Mouse (Mus musculus) gastrocnemius, postnatal 14 days (tissue): ENCODE data around the gene Mul1. TPM values are rescaled to one million over a fixed set of nuclear protein-coding genes. Genes with fewer than 3 reads are reported as not detected.

Experiments
- DNase-seq: peaks from one replicate; pipeline ENCODE4 v3.0.0; 2021; ENCODE audit warnings: mixed read lengths
- intact Hi-C: fragments of 180-260 bp; cut with DNase I; formaldehyde crosslinking; loops from one replicate; pipeline ENCODE4 v1.15.1; 2025; ENCODE audit warnings: low total_unique reads
- total RNA-seq, 2 experiments: library from RNA; stranded (reverse); gene quantifications; 2 replicates each; pipeline ENCODE4 v1.2.3; 2021

Mul1 gene
- total RNA-seq, 2 experiments from 2014 or later: 31.1 to 34.2 TPM

DNA sequence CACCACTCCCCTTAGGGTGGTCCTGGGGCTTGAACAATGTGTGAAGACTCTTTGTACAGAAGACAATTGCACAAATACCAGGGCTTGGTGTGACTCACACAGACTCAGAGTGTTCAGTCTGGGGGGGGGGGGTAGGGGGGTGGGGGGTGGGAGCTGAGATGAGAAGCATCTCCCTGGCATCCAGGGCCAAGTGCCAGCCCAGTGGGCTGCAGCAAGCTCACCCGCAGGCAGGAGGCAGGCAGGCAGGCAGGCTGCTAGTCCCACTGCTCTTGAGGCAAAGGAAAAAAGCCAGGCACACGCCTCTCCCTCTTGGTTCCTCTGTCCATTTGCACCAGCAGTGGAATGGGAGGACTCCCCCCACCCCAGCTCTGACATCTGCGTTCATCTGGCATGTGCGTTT is 56.6 kb downstream of the Mul1 start:
- intact Hi-C loops: no loop called here
- no peak for DNase-seq

Other genes starting within 250 kb of the Mul1 start
- 10 to 100 TPM; 49.4 to 49.6 TPM for gene Hp1bp3, start 218.4 kb upstream of the Mul1 start, total RNA-seq
- gene Sh2d5, start 184.3 kb upstream of the Mul1 start, total RNA-seq: not detected
- not detected for gene Kif17, start 184.2 kb upstream of the Mul1 start, total RNA-seq
- gene Ddost, start 129.9 kb upstream of the Mul1 start, total RNA-seq: 10 to 100 TPM; 51.0 to 59.3 TPM
- 100 to 1,000 TPM; 259 to 277 TPM for gene Pink1, start 108.4 kb upstream of the Mul1 start, total RNA-seq
- 1 to 10 TPM in 1 of 2 experiments, under 1 TPM in 1; 0.55 to 1.9 TPM for gene Cda, start 66.7 kb upstream of the Mul1 start, total RNA-seq
- gene Fam43b, start 38.1 kb upstream of the Mul1 start, total RNA-seq: under 1 TPM in 1 of 2 experiments, not detected in 1; 0.08 TPM
- gene Camk2n1, start 19.6 kb downstream of the Mul1 start, total RNA-seq: 1 to 10 TPM; 4.4 to 4.6 TPM
- not detected for gene Vwa5b1, start 201.2 kb downstream of the Mul1 start, total RNA-seq